9 mouse cellular contexts compared by ENCODE assay signal in genomic region chr17:35703751-35704271, GRCm38 (mm10). TPM values are rescaled to one million over a fixed set of nuclear protein-coding genes. Genes with fewer than 3 reads are reported as not detected.
DNase-seq lines count a peak whose midpoint lies in the region; ATAC-seq lines count a peak whose summit lies in the region.
"Had no signal": no experiment of that assay in that cellular context is flagged by ENCODE, and none has a peak within 500 bp of the region (broad histone marks: within the 10 kb centered on the region; RNA-seq: fewer than 3 reads in every experiment).

No protein-coding gene starts in this region.

- peak overlapping the region; percentile 44 for H3K4me2 ChIP-seq in liver, embryonic 11.5 days
- peak overlapping the region; percentile 53 for H3K4me2 ChIP-seq in embryonic facial prominence, embryonic 11.5 days (ENCODE audit: low read depth, low read length)
- H3K4me2 ChIP-seq in intestine, embryonic 14.5 days (ENCODE audit: low read length) = peak overlapping the region; percentile 54

- peaks cover 61% of the 10 kb centered on the region for H3K27me3 ChIP-seq in liver, embryonic 11.5 days (replicated peaks; ENCODE audit: control insufficient read depth, insufficient read depth, low read length)
- H3K27me3 ChIP-seq in embryonic facial prominence, embryonic 11.5 days (ENCODE audit: control insufficient read depth, insufficient read depth, low read length) = peaks cover 11% of the 10 kb centered on the region
- H3K27me3 ChIP-seq in intestine, embryonic 14.5 days (replicated peaks; ENCODE audit: control insufficient read depth, insufficient read depth, low read length) = no peaks in the 10 kb centered on the region
- H3K27me3 ChIP-seq in midbrain, embryonic 10.5 days (ENCODE audit: low read depth, poor library complexity, severe bottlenecking) = peaks cover 23% of the 10 kb centered on the region; the same call in 1 of the 2 replicates

- H3K9ac ChIP-seq in liver, embryonic 11.5 days (ENCODE audit: low read depth, low read length) = no peak overlapping the region; the same call in 1 of the 2 replicates
- peak overlapping the region; percentile 69 for H3K9ac ChIP-seq in embryonic facial prominence, embryonic 11.5 days (replicated peaks; ENCODE audit: low read length)
- peak overlapping the region; percentile 40 for H3K9ac ChIP-seq in intestine, embryonic 14.5 days (ENCODE audit: low read length)

- WGBS in liver, embryonic 11.5 days = 7% methylated on average over 14 of the region's 14 CpGs
- 3% methylated on average over 14 of the region's 14 CpGs for WGBS in embryonic facial prominence, embryonic 11.5 days
- 2% methylated on average over 14 of the region's 14 CpGs for WGBS in intestine, embryonic 14.5 days
- WGBS in midbrain, embryonic 10.5 days = 0% methylated on average over 14 of the region's 14 CpGs

- no peak for DNase-seq in liver, embryonic 11.5 days (ENCODE audit: low spot score)
- no peak for DNase-seq in liver
- peak; percentile 77 for DNase-seq in embryonic facial prominence, embryonic 11.5 days (ENCODE audit: low spot score)
- DNase-seq in intestine, embryonic 14.5 days (ENCODE audit: low spot score) = peak; percentile 79
- DNase-seq in midbrain, embryonic 10.5 days (ENCODE audit: low spot score) = peak; percentile 96
- no peak for DNase-seq in gastrocnemius, postnatal 36 days
- no peak for DNase-seq in gastrocnemius, adult 8-10 months (ENCODE audit: low spot score in 2 of 2)

- H3K36me3 ChIP-seq in liver, embryonic 11.5 days (ENCODE audit: control insufficient read depth, insufficient read depth, low read length) = no peaks in the 10 kb centered on the region
- H3K36me3 ChIP-seq in embryonic facial prominence, embryonic 11.5 days (replicated peaks; ENCODE audit: control insufficient read depth, insufficient read depth, low read depth, low read length) = no peaks in the 10 kb centered on the region
- H3K36me3 ChIP-seq in intestine, embryonic 14.5 days (ENCODE audit: control insufficient read depth, insufficient read depth, low read length) = no peaks in the 10 kb centered on the region
- H3K36me3 ChIP-seq in midbrain, embryonic 10.5 days = peaks cover 20% of the 10 kb centered on the region

- peak overlapping the region; percentile 16 for H3K4me3 ChIP-seq in liver, embryonic 11.5 days (ENCODE audit: low read depth, low read length)
- H3K4me3 ChIP-seq in embryonic facial prominence, embryonic 11.5 days (ENCODE audit: low read depth, low read length) = peak overlapping the region; percentile 38
- H3K4me3 ChIP-seq in intestine, embryonic 14.5 days (ENCODE audit: low read depth, low read length) = peak overlapping the region; percentile 34
- peak overlapping the region; percentile 84 for H3K4me3 ChIP-seq in midbrain, embryonic 10.5 days

- intact Hi-C loops in gastrocnemius, postnatal 36 days (cut with DNase I) = loop anchor here (5.0 kb wide), 1 partner anchor 33 kb away; no protein-coding TSS in a partner anchor

- 0 out of 2 replicates have a peak overlapping the region, but pooled peaks have one; percentile 6 for H3K27ac ChIP-seq in liver, embryonic 11.5 days (ENCODE audit: low read depth, low read length)
- peak overlapping the region; percentile 82 for H3K27ac ChIP-seq in embryonic facial prominence, embryonic 11.5 days (replicated peaks; ENCODE audit: low read depth, low read length)
- peak overlapping the region; percentile 93 for H3K27ac ChIP-seq in intestine, embryonic 14.5 days (ENCODE audit: low read depth)
- H3K27ac ChIP-seq in midbrain, embryonic 10.5 days (replicated peaks) = peak overlapping the region; percentile 100
- H3K27ac ChIP-seq: macrophage had no signal

- H3K4me1 ChIP-seq in liver, embryonic 11.5 days (replicated peaks; ENCODE audit: control insufficient read depth, insufficient read depth, low read length) = peaks cover 11% of the 10 kb centered on the region
- H3K4me1 ChIP-seq in embryonic facial prominence, embryonic 11.5 days (ENCODE audit: control insufficient read depth, insufficient read depth, low read length) = no peaks in the 10 kb centered on the region; the same call in 1 of the 2 replicates
- H3K4me1 ChIP-seq in intestine, embryonic 14.5 days (replicated peaks; ENCODE audit: control insufficient read depth, insufficient read depth, low read length) = peaks cover 18% of the 10 kb centered on the region
- H3K4me1 ChIP-seq in midbrain, embryonic 10.5 days = peaks cover 70% of the 10 kb centered on the region

- H3K9me3 ChIP-seq in liver, embryonic 11.5 days (ENCODE audit: control insufficient read depth, low read length) = no peaks in the 10 kb centered on the region
- no peaks in the 10 kb centered on the region for H3K9me3 ChIP-seq in embryonic facial prominence, embryonic 11.5 days (replicated peaks; ENCODE audit: control insufficient read depth, low read length)
- H3K9me3 ChIP-seq in intestine, embryonic 14.5 days (ENCODE audit: control insufficient read depth, low read length) = no peaks in the 10 kb centered on the region
- no peaks in the 10 kb centered on the region for H3K9me3 ChIP-seq in midbrain, embryonic 10.5 days (replicated peaks)

- no peak for ATAC-seq in liver, embryonic 11.5 days (replicated peaks; ENCODE audit: low FRiP score)
- ATAC-seq in embryonic facial prominence, embryonic 11.5 days (replicated peaks; ENCODE audit: insufficient number of reproducible peaks, low FRiP score, low TSS enrichment, low read depth) = peak; percentile 78
- 0 out of 2 replicates have a peak, but pooled peaks have one; percentile 9 for ATAC-seq in intestine, embryonic 14.5 days (replicated peaks; ENCODE audit: low FRiP score, low TSS enrichment, low read depth)
- no peak for ATAC-seq in monocyte, adult 5-6 weeks (replicated peaks; ENCODE audit: insufficient number of reproducible peaks, low FRiP score, low TSS enrichment, poor library complexity, severe bottlenecking)

RNA-seq across cellular contexts. Expression of gene Ddr1, which starts 0.6 kb away (rescaled TPM):
- polyA plus RNA-seq in liver, embryonic 11.5 days (2014; fragmentation: Nextera tagmentation; extraction: Ambion mirVana) = 13.2 and 15.9 TPM in 2 replicates
- polyA plus RNA-seq in embryonic facial prominence, embryonic 11.5 days (2014; fragmentation: Nextera tagmentation; extraction: Ambion mirVana) = 20.4 and 24.6 TPM in 2 replicates
- polyA plus RNA-seq in intestine, embryonic 14.5 days (2014; fragmentation: Nextera tagmentation; extraction: Ambion mirVana) = 44.6 and 45.1 TPM in 2 replicates
- polyA plus RNA-seq in midbrain, embryonic 10.5 days (2016; fragmentation: Nextera tagmentation; extraction: Ambion mirVana) = 142 and 193 TPM in 2 replicates
- total RNA-seq in monocyte, adult 5-6 weeks (2017) = 0.67 to 1.2 TPM in 2 of 3 replicates, not detected in the other
- total RNA-seq in gastrocnemius, postnatal 36 days (2021) = 10 to 100 TPM; 12.7 to 15.0 TPM
- 10 to 100 TPM; 13.7 to 20.0 (median 15.9) TPM for total RNA-seq in gastrocnemius, adult 8-10 months (2022)

RNA-seq across cellular contexts. Expression of gene Gtf2h4, which starts 30.3 kb away (rescaled TPM):
- 55.3 and 58.6 TPM in 2 replicates for polyA plus RNA-seq in liver, embryonic 11.5 days (2014; fragmentation: Nextera tagmentation; extraction: Ambion mirVana)
- 43.3 and 53.4 TPM in 2 replicates for polyA plus RNA-seq in embryonic facial prominence, embryonic 11.5 days (2014; fragmentation: Nextera tagmentation; extraction: Ambion mirVana)
- 47.2 and 49.9 TPM in 2 replicates for polyA plus RNA-seq in intestine, embryonic 14.5 days (2014; fragmentation: Nextera tagmentation; extraction: Ambion mirVana)
- 50.1 and 52.3 TPM in 2 replicates for polyA plus RNA-seq in midbrain, embryonic 10.5 days (2016; fragmentation: Nextera tagmentation; extraction: Ambion mirVana)
- 10.9 to 22.5 TPM (median 13.5 TPM) in 3 replicates for total RNA-seq in monocyte, adult 5-6 weeks (2017)
- 10 to 100 TPM; 15.3 to 19.0 TPM for total RNA-seq in gastrocnemius, postnatal 36 days (2021)
- total RNA-seq in gastrocnemius, adult 8-10 months (2022) = 10 to 100 TPM; 16.0 to 21.6 (median 17.9) TPM

RNA-seq across cellular contexts. Expression of gene Vars2, which starts 36.4 kb away (rescaled TPM):
- polyA plus RNA-seq in liver, embryonic 11.5 days (2014; fragmentation: Nextera tagmentation; extraction: Ambion mirVana) = 18.8 and 20.6 TPM in 2 replicates
- polyA plus RNA-seq in embryonic facial prominence, embryonic 11.5 days (2014; fragmentation: Nextera tagmentation; extraction: Ambion mirVana) = 9.1 and 10.4 TPM in 2 replicates
- 16.0 and 18.1 TPM in 2 replicates for polyA plus RNA-seq in intestine, embryonic 14.5 days (2014; fragmentation: Nextera tagmentation; extraction: Ambion mirVana)
- 19.3 and 20.6 TPM in 2 replicates for polyA plus RNA-seq in midbrain, embryonic 10.5 days (2016; fragmentation: Nextera tagmentation; extraction: Ambion mirVana)
- 7.4 to 13.8 TPM (median 11.3 TPM) in 3 replicates for total RNA-seq in monocyte, adult 5-6 weeks (2017)
- 10 to 100 TPM; 12.5 to 12.9 TPM for total RNA-seq in gastrocnemius, postnatal 36 days (2021)
- total RNA-seq in gastrocnemius, adult 8-10 months (2022) = 10 to 100 TPM in 2 of 4 experiments, 1 to 10 TPM in 2; 9.0 to 15.4 (median 10.3) TPM

Comparison
In these comparisons a context has a peak if more than half of its experiments do, and no peak if none do; other contexts are left out.
1. ATAC-seq: peak in embryonic facial prominence, embryonic 11.5 days (single experiment) and intestine, embryonic 14.5 days (single experiment); none in liver, embryonic 11.5 days (single experiment) and monocyte, adult 5-6 weeks (single experiment).
2. DNase-seq: peak in embryonic facial prominence, embryonic 11.5 days (single experiment), intestine, embryonic 14.5 days (single experiment) and midbrain, embryonic 10.5 days (single experiment); none in liver, embryonic 11.5 days (single experiment), liver (single experiment), gastrocnemius, postnatal 36 days (0 of 2) and gastrocnemius, adult 8-10 months (0 of 2).
3. H3K27ac ChIP-seq: peak in every context shown above with its lines; median percentile 100 in midbrain, embryonic 10.5 days; 93 in intestine, embryonic 14.5 days; 82 in embryonic facial prominence, embryonic 11.5 days; 6 in liver, embryonic 11.5 days.
4. H3K4me3 ChIP-seq: peak in every context shown above with its lines; median percentile 84 in midbrain, embryonic 10.5 days; 38 in embryonic facial prominence, embryonic 11.5 days; 34 in intestine, embryonic 14.5 days; 16 in liver, embryonic 11.5 days.
5. Peak in every context shown above with its lines, with median percentiles within 50 percentile points of each other: H3K4me2 ChIP-seq.